Mouse (Mus musculus): Measurements from ENCODE around the gene Spsb3.

Spsb3 gene

DNA sequence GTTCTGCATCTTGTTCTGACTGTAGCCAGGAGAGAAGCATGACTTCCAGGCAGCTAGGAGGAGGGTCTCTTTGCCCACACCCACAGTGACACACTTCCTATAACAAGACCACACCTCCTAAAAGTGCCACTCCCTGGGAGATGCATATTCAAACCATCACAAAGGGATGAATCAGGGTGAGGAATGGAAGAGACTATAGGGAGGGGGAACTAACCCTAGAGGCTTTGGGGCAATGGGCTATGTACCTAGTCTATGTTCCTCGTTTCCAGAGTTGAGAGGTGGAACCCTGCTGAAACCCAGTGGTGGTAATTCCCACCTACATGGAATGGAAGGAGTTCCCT, 12.1 kb upstream of the Spsb3 start:
- no peak for DNase-seq (ENCODE audit: low spot score in 2 of 2)

DNA sequence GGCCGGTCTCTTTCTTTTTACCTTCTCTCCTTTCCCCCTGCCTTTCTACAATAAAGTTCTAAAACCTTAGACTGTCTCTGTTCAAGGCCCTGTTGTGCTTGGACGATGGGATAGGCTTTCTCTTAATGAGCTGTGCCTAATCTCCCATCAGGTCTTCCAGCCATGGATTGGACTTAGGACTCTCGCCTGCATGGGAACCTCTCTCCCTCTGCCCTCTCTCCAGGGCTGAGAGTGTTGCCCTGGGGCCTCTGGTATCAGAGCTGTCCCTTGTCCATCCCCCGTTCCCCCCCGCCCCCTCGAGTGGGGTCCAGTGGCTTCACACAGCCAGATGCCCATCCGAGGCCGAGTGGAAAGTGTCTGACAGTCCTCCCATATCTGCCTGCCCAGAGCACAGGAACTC, 11.5 kb upstream of the Spsb3 start:
- DNase-seq (ENCODE audit: low spot score in 2 of 2) = no peak

DNA sequence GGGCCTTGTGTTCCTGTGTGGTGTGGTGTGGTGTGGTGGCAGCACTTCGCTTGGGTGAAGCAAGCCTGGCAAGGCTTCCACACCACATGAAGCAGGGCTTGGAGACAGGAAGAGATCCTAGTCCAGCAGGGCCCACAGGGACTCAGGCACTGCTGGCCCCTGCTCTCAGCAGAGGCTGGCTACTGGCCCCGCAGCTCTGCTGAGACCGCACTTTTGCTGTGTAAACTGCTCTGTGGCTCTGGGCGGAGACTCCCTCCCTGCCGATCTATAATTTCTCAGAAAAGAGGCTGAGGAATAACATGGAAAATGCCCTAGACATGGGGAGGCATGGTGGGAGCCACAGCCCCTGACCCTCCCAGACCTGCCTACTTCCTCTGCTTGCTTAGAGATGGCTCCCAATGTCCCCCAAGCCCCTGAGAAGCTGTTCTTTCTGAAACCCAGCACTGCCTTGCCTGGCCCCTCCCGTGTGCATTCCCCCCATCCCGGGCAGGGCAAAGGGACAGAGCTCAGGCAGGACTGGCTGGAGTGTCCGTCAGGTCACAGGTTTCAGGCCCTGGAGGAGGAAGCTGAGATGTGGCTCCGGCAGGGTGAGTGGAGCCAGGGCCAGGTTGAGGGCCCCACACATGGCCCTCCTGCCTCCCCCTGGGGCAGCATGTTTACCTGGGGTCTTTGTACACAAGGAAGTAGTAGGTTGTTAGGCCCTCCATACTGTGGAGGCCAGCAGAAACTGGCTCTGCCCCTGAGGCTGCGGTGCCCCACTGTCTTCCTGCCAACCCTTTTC, 8.9 kb upstream of the Spsb3 start:
- no peak for DNase-seq (ENCODE audit: low spot score in 2 of 2)

DNA sequence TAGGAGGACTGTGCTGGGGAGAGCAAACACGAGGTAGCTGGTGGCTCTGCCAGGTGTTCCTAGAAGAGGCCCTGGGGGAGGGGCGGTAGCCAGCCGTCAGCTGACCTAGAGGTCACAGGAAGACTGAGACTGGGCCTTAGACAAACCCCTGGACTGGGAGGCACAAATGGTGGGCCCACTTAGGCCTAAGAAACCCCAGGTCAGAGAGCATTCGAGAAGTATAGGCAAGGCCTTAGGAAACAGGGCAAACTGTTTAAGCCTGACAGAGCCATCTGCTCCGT, 8.4 kb upstream of the Spsb3 start:
- no peak for DNase-seq (ENCODE audit: low spot score in 2 of 2)

DNA sequence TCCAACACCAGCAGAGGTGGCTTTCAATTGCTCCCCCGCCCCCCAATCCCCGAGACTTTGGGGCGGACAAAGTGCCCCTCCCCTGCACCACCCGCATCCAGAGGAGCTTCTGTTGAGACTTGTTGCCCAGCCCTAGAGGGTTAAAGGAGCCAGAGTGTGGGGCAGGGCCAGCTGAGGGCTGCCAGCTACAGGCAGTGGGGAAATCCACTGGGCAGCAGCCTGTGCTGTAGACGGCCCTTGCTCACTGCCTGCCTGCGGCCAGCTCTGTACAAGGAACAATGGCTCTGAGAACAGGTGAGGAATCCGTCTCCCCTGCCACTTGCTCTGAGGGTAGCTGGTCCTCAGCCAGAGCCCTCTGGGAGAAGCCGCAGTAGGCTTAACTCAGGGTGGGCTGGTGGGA, 7.9 kb upstream of the Spsb3 start:
- no peak for DNase-seq (ENCODE audit: low spot score in 2 of 2)

GRCm38 (mm10) chr17:24881738-24882440, 4.6 kb upstream of the Spsb3 start:
- no peak for DNase-seq (ENCODE audit: low spot score in 2 of 2)

DNA sequence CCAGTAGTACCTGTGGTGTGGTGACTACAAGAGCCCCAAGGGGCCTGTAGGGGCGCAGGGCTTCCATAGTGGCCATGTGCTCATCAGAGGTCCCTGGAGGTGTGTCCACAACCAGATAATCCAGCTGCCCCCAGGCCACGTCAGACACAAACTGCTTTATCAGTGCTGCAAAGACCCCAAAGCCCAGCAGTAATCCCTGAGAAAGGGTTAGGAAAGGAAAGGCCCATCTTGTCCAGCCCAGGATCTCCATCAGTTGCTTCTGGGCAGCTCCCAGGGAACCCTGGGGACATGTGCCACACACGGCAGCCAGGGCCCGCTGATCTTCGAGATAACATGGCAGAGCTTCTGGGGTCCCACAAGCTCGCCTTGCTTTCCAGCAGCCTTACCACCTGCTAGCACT, 2.1 kb upstream of the Spsb3 start:
- no peak for DNase-seq (ENCODE audit: low spot score in 2 of 2)

- DNase-seq (ENCODE audit: low spot score in 2 of 2) = no peak
Measured at GRCm38 (mm10) chr17:24885356-24886133, 898 bp upstream of the Spsb3 start.

DNA sequence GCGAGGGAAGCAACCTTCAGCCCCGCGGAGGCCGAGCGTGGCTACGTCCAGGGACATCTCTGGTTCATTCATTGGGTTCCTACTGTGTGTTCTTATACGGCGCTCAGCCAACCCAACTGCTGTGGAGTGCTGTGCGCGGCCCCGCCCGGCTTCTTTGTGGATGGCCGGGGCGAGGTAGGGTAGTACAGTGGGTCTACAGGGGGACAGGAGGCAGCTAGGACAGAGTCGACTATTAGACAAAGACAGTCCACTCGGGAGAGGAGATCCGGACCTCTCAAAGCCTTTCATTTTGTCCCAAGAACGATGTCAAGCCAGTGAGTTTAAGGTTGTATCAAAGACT, 459 bp downstream of the Spsb3 start:
- no peak for DNase-seq (ENCODE audit: low spot score in 2 of 2)

DNA sequence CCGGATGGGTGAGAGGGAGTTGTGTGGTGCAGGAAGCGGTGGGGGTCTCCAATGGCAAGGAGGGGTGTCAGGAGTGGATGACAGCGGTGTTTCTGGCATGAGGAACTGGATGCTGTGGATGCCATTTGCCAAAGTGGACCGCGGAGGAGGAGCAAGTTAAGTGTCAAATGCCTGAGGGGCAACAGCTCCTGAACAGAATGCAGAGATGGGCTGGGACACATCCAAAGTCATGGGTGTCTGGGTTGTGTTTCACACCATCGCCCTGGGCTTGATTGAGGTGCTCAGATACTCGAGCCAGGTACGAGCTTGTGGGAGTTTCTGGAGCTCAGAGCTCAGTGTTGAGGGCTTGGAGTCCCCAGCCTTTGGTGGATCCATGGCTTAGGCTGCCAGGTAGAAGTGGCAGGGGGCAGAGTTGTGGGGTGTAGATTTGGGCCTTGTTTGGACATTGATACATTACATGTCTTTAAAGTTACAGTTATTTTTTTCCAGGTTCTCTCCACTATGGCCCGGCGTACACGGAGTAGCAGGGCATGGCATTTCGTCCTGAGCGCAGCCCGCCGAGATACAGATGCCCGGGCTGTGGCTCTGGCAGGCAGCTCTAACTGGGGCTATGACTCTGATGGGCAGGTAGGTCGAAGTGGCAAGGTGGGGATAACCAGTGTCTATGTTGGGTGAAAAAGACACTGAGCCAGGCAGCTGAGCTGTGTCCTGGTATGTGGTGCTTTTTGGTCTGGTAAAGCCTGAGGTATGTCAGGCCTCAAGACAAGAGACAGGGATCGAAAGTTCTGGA, 1.0 kb downstream of the Spsb3 start:
- DNase-seq (ENCODE audit: low spot score in 2 of 2) = no peak

DNA sequence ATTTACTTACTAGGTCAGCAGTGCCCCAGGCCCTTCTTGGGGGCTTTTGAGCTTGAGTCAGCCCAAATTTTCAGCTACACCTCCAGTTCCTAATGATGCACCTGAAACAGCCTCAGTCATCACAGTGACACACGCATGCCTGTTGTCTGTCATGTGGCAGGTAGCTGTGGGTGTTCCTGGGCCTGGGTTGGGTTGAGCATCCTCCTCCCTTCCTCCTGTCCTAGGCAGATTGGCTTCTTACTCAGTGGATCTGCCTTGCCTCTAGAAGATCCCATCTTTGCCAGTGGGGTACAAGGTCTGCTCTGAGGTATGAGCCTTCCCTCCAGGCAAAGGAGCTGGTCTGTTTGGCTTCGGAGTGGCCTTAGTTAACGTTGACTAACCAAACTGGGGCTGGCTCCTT, 2.4 kb downstream of the Spsb3 start:
- no peak for DNase-seq (ENCODE audit: low spot score in 2 of 2)

DNA sequence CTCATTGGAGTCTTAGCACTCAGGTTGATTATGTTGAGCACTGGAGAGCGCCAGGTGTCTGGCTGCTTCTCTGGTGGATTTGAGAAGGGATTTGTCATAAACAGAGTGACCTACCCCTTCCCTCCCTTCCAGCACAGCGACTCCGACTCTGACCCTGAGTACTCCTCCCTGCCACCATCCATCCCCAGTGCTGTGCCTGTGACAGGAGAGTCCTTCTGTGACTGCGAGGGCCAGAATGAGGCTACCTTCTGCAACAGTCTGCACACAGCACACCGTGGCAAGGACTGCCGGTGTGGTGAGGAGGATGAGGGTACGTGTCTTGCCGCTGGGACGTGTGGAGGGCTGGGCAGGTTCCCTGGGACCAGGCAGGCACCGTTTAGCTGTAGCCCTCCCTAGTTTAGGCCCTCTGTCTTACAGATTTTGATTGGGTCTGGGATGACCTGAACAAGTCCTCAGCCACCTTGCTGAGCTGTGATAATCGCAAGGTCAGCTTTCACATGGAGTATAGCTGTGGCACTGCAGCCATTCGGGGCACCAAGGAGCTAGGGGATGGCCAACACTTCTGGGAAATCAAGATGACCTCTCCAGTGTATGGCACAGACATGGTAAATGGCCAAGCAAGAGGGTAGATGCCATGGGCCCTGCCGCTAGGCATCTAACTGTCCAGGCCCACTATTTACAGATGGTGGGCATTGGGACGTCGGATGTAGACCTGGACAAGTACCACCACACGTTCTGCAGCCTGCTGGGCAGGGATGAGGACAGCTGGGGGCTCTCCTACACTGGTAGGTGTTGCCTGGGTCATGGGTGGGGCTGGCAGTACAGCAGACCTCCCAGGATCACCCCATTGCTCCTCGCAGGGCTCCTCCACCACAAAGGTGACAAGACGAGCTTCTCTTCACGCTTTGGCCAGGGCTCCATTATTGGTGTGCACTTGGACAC, 4.0 kb downstream of the Spsb3 start:
- DNase-seq (ENCODE audit: low spot score in 2 of 2) = no peak

GRCm38 (mm10) chr17:24891321-24891720, 4.9 kb downstream of the Spsb3 start:
- DNase-seq (ENCODE audit: low spot score in 2 of 2) = peak in 1 of 2 experiments; percentile 61

DNA sequence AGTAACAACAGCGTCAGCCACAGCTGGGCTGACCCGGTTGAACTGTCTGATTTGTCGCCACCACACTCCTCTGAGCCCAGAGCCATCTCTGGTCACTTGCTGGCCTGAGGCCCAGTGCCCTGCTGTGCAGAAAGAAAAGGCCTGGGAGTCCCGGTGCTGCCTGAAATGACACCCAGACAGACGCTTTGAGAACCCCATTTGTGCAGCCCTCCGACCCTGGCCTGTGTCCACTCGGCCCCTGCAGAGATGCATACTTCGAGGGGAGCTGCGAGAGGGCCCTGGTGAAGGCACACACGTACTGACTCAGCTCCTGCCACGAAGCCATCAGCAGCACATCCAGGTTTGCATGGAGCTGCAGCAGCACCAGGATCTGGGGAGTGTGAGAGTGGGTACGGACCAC, 6.3 kb downstream of the Spsb3 start:
- no peak for DNase-seq (ENCODE audit: low spot score in 2 of 2)

- no peak for DNase-seq (ENCODE audit: low spot score in 2 of 2)
Measured at GRCm38 (mm10) chr17:24893276-24893675, 6.8 kb downstream of the Spsb3 start.

DNA sequence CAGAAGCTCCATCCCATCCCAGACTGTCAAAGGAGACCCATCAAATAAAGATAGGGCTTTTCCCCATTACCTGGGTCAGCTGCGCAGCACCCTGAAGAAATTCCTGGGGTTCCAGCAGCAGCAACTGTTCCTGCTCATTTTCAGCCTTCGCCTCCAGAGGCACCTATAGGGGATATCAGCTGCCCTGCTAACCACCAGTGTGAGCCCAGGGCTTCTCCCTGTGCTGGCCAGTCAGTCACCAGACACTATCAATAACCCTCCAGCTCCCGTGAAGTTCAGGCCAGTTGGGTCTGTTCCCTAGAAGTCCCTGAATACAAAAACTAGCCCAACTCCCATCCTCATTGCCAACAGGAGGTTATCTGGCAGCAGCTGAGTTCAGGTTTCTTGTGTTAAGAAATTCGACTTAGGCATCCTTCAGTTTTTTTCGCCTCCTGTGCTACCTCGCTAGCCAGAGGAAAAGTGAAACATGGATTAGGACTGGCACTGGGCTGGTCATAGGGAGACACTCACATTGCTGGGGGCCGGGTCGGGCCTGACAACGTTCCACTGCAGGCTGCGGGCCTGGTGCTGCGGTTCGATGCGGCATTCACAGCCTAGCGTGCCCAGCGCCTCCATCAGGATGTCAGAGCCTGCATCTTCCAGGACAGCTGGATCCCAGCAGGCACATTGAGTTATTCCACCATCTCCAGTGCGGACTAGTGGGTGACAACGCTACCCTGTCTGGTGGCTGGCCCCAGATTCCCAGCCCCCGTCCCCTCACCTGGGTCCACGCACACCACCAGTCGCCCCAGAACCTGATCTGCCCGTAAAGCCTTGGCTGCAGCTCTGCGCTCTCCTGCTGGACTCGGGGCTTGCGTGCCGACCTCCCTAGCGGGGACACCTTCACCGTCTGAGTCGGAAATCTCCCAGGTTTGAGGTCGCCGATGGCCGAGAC, 7.9 kb downstream of the Spsb3 start:
- DNase-seq (ENCODE audit: low spot score in 2 of 2) = peak in 1 of 2 experiments; percentile 77

GRCm38 (mm10) chr17:24894995-24895547, 8.6 kb downstream of the Spsb3 start, which contains the start of the genes Eme2 and Mrps34:
Gene Eme2, minus strand, starts transcription at chr17:24895087.
Gene Mrps34, plus strand, starts transcription at chr17:24895116.
- DNase-seq (ENCODE audit: low spot score in 2 of 2) = peak; percentile 76 to 87

DNA sequence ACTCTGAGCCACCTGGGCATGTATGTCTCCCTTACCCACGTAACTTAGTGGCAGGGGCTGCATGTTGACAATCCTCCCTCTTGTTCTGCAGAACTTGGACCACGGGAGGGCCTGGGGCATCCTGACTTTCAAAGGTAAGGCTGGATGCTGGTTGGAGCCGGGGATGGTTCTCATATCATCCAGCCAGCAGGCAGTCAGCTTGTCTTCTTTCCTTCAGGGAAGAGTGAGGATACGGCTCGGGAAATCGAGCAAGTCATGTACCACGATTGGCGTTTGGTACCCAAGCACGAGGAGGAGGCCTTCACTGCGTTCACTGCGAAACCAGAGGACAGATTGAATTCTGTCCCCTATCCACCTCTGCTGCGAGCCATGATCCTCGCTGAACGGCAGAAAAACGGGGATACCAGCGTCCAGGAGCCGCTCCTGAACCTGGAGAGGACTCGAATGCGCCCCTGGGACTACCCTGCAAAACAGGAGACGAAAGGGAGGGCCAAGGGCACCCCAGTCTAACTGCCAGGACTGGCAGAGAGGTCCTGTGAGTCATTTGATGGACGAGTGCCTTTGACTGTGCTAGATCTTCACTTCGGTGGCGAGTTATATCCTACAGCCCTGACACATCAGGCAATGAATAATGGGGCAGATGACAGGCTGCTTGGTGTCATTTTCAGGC, 9.3 kb downstream of the Spsb3 start:
- DNase-seq (ENCODE audit: low spot score in 2 of 2) = peak in 1 of 2 experiments; percentile 72

Data from spleen, postnatal 4 days (tissue).